ENCODE assay signal across 5 mouse cellular contexts in the genomic region with DNA sequence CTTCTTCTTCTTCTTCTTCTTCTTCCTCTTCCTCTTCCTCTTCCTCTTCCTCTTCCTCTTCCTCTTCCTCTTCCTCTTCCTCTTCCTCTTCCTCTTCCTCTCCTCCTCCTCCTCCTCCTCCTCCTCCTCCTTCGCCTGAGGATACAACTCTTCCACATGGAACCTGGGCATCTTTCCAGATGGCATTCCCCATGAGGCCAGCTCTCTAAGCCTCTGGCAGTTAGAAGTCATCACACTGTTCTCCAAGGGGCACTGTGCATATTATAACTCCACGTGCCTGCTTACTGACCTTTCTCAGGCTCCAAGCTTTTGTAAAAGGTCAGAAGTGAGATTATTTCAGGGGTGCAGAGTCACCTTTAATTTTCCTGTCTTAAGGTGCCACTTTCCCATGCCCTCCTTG. TPM values are rescaled to one million over a fixed set of nuclear protein-coding genes. Genes with fewer than 3 reads are reported as not detected.
"Had no signal": no experiment of that assay in that cellular context is flagged by ENCODE, and none has a peak within 500 bp of the region (broad histone marks: within the 10 kb centered on the region; RNA-seq: fewer than 3 reads in every experiment).

No protein-coding gene starts in this region.

RNA-seq across cellular contexts. Expression of gene Cdhr3, which starts 30.3 kb away (rescaled TPM):
- total RNA-seq: liver, adult 2 months; megakaryocyte, adult 5-6 weeks had no signal
- polyA plus RNA-seq: limb, embryonic 12.5 days; liver, adult 2 months; liver, embryonic 14.5 days; midbrain, embryonic 10.5 days had no signal
